Mouse (Mus musculus) adrenal gland, postnatal 14 days (tissue): ENCODE measurements around the gene Rtbdn. TPM values are rescaled to one million over a fixed set of nuclear protein-coding genes. Genes with fewer than 3 reads are reported as not detected.

Experiments
- DNase-seq: peaks from one replicate; pipeline ENCODE4 v3.0.0; 2021; ENCODE audit warnings: mixed read lengths
- total RNA-seq: library from RNA; stranded (reverse); gene quantifications from 2 replicates; pipeline ENCODE4 v1.2.3, GENCODE M21; 2021

Rtbdn gene
- total RNA-seq, 1 experiment from 2014 or later, result not detected

DNA sequence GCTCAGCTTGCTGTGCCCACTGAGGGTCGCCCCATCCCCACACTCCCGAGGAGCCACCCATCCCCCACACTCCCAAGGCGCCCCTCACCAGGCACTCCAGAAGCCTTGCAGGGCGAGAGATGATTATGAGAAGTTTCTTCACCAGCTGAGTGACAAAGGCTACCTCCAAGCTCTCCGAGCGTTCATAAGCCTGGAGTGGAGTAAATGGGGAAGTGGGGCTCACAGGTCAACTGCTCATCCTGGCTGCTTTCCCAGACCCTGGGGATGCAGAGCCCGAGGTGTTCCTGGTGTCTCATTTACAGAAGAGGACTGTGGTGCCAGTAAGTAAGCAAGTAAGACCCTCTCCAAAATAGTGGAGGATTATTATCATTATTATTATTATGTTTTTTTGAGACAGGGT, 21.2 kb upstream of the Rtbdn start:
- DNase-seq, result no peak

DNA sequence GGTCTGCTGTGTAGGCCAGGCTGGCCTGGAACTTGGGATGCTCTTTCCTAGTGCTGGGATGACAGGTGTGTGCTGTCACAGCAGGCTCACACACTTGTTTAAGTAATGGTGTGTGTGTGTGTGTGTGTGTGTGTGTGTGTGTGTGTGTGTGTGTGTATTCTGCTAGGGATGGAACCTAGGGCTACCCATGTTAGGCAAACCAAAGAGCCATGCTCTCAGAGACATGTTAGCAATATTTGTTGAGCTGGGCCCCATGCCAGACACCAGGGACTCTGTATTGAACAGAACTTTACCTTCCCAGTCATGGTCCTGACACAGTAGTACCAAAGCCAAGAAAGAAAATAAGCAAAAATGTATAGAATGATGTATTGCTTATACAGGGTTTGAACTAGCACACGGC, 19.3 kb upstream of the Rtbdn start:
- DNase-seq, result no peak

GRCm38 (mm10) chr8:84928456-84929306, 18.1 kb upstream of the Rtbdn start:
- peak; percentile 81 for DNase-seq

GRCm38 (mm10) chr8:84930582-84930981, 16.2 kb upstream of the Rtbdn start:
- DNase-seq, result no peak

DNA sequence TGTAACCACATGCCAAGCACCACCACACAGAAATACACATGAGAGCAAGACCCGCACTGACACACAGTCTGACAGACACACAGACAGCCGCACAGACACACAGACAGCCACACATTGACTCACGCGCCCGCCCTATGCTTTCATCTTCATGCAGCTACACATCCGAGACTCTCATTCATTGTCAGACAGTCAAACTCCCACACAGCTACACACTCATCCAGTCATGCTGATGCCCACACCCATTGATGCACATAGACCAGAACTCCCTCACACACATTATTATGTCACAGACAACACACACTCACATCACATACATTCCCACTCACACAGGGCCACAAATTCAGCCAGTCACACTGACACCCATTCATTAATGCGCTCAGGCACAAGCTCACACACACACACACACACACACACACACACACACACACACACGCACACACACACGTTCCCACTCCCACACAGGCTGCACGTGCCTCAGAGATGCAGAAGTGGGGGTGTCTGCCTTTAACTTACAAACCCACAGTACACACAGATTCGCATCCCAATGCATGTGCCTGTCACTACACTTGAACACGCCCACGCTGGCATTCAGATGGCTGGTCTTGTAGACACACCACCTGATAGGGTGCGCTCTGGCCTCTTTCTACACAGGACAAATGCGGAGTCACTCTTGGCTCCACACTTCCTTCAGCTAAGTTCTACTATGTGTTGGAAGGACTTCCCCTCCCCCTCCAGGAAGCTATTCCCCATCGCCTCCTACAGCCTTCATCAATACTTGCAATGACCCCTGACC, 12.8 kb upstream of the Rtbdn start:
- DNase-seq, result no peak

DNA sequence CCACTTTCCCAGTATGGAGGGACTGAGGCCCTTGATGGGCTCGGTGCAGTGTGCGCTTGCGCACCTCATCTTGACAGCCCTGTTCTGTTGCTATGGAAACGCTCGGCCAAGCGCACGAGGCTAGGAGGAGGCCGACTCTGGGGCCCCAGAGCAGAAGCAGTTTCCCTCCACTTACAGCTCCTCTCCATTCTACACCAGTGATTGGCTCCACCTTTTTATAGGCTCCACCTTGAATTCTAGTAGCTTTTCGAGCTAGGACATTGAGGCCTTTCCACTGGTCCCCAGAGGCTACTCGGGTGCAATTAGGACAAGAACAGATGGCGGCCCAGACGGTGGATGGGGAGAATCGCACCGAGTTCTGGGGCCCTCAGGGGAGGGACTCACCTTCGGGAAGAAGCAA, 11.9 kb upstream of the Rtbdn start:
- DNase-seq, result peak; percentile 43

- DNase-seq, result no peak
Observed at GRCm38 (mm10) chr8:84935489-84935888, 11.3 kb upstream of the Rtbdn start.

DNA sequence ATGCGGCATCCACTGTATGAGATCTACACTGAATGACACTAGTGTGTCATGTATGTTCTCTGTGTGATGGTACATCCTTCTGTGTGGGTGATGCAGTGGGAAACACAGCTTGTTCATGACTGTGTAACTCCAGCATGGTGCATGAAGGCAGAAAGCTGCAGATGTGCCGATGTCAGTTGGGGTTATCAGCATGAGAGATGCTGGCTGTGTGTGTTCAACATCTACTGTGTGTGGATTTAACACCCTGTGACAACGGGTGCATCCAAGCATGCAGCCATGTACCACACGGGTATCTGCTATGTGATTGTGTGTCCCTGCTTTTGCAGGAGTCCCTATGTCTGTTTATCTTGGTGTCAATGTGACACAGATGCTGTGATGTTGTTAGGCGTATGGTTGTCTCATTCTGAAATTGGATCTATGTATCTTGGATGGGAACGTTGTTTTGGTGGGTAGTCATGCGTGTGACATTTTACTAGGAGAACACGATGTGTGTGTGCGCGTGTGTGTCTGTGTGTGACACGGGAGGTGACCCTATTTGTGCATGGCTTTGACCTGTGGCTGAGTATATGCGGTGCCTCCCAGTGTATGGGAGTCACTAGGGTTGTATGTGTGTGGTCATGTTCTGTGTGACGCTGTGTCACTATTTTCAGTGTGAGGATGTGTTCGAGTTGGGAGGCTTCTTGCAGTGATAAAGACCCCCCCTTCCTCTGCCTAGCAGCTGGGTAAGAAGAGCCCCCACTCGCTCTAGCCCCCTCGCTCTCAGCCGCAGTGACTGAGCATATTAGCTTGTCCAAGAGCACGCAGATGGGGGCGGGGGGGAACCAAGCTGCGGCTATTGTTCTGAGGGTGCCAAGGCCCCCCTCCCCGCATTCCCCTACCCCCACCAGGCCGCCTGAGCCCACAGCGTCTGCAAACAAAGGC, 10.5 kb upstream of the Rtbdn start:
- no peak for DNase-seq

GRCm38 (mm10) chr8:84936962-84937546, 9.7 kb upstream of the Rtbdn start, which contains the start of gene Mast1:
Gene Mast1 (minus strand): TSS chr8:84937359.
- DNase-seq, result peak; percentile 86

GRCm38 (mm10) chr8:84937620-84938485, 8.9 kb upstream of the Rtbdn start:
- DNase-seq, result no peak

DNA sequence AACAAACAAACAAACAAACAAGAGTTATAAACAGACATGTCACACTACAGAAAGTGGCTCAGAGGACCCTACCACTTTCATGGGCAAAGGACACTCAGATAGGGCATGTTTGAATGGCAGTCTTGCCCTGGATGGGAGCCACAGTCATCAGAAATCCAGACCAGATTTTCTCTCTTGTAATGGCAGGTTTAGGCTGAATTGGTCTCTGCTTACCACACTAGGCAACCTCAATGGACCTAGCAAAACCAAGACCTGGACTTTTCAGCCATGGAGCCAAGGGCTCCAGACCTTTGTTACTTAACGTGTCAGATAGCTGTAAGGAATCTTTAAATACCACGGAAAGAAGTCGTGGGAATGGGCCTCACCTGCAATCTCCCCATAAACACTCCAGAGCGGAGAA, 3.1 kb upstream of the Rtbdn start:
- no peak for DNase-seq

DNA sequence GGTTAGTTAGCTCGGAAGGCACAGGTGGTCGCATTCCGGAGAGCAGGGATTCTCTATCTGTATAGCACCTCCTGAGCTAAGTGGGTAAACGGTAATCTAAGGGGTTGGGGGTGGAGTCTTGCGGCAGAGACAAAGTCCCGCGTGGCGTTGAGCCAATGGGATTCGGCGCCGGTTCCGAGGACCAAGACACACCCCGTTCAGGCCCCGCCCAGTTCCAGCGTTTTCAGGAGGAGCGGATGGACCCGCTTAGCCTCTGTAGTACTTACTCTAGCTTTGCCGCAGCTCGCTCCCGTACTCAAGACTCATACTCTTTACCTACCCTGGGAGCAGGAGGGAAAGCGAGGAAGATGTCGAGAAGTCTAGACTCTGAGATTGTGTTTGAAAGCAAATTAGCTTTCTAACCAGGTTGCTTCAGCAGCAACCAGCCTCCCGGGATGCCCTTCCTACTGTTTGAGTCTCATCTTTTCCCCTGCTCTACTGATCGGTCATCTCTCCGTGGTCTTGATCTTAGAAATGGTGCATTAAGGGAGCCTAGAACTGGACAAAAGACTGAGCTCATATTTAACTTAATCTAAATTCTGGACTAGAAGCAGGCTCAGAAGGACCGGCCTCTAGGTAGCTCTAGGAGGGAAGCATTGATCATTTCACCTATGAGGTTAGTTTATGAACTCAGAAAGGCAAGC, 2.2 kb upstream of the Rtbdn start:
- peak; percentile 65 for DNase-seq

DNA sequence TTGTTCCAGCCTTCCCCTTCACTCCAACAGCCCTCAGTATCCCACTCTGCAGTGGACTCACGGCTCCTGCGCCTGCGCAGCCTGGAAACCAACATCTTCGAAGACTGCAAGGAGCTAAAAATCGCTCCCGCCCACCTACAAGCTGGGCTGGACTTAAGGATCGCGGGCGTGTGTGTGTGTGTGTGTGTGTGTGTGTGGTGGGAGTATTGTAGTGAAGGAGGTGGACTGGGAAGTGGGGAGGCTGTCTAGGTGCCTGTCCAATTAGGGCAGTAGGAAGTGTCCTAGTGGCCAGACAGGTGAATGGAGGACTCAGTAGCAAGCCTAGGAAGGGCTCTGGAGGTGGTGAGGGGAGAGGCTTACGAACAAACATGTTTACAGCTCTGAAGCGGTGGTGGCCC, 1.6 kb upstream of the Rtbdn start:
- no peak for DNase-seq

DNA sequence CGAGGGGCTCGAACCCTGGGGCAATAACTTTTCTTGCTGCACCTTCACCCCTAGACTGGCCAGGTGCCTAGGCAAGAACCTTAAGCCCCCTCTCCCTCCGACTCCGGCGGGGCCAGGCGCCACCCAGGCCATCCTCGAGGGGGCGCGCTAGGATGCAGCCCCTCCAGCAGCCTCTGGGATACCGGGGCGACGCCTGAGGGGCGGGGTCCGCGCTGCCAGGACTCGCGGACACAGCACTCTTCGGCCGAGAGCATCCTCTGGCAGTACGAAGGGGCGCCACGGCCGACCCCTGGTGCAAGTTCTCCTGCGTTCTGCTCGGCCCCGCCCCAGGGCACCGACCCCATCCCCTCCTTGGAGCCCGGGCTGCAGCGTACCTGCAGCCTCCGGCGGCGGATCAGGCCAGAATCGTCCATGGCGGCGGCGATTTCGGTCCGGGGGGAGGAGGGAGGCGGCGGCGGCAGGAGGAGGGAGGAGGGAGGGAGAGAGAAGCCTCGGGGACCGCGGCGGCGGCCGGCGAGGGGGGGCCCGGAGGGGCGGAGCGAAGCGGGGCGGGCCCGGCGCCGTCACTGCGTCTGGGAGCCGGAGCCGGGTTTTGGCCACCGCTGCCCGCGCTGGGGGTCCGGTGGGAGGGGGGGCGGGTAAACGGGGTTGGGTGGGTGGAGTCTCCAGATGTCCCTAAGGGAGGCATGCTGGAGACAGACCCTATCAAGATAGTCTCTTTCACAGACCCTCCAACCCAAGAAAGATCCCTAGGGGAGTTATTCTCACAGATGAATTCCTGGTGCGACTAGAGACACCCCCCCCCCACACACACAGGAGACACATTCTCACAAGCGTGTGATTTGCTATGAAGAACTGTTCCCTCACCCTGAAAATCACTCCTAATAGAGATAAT, 911 bp upstream of the Rtbdn start:
- peak; percentile 22 for DNase-seq

DNA sequence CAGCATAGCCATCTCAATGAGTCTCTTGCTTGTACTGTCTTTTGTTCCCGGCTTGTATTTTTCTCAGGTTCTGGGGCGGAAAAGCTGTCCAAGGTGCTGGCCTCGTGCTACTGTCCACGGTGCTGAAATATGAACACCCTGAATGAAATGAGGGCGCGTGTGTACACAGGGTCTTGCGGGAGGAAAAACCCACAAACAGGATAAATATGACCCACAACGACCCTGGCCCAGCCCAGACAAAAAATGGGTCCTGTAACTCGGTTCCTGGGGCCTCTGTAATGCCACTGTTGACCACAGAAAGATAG, 402 bp downstream of the Rtbdn start:
- DNase-seq, result peak; percentile 62

- no peak for DNase-seq
Observed at GRCm38 (mm10) chr8:84949753-84950152, 3.0 kb downstream of the Rtbdn start.

GRCm38 (mm10) chr8:84952612-84953255, 5.9 kb downstream of the Rtbdn start:
- DNase-seq, result peak; percentile 80

- DNase-seq, result peak; percentile 81
Observed at GRCm38 (mm10) chr8:84956768-84957167, 10.0 kb downstream of the Rtbdn start.

- DNase-seq, result peak; percentile 84
Observed at GRCm38 (mm10) chr8:84959811-84960210, 13.0 kb downstream of the Rtbdn start.
